Mouse (Mus musculus) testis, adult 2 months (tissue): ENCODE results near the gene Ambp.

Experiments
- CTCF ChIP-seq: fragments of 200-500 bp; IDR thresholded peaks from 2 replicates; pipeline ENCODE4 v1.5.1; 2012; ENCODE audit warnings: low read depth, mild to moderate bottlenecking, inconsistent platforms, low read length, moderate library complexity; ENCODE audit not compliant: control insufficient read depth, insufficient read depth, insufficient replicate concordance
- POLR2A ChIP-seq: fragments of 200-500 bp; IDR thresholded peaks from 2 replicates; pipeline ENCODE4 v1.6.1; 2012; ENCODE audit warnings: low read depth, mild to moderate bottlenecking, inconsistent platforms, low read length, moderate library complexity; ENCODE audit not compliant: control insufficient read depth

DNA sequence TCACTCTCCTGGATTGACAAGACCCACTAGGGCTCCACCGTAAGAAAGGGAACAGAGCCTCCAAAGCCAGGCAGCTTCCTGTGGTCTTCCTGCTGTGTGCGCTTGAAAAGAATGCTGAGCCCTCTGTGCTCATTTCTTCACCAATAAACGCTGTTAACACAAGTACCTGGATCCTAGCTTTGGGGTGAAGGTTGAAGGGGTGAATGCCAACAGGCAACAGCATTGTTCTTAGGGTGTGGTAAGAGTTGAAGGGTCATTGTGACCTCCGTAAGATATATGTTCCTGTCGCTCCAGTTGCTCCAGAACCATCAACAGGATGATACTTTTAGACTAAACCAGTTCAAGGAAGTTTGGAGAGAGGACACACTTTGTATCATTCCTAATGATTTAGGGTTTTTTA, at the start of gene Ambp:
- TF ChIP-seq CTCF (no peak), POLR2A (no peak)
